Mouse (Mus musculus): ENCODE data around the gene Ptprm. TPM values are rescaled to one million over a fixed set of nuclear protein-coding genes. Genes with fewer than 3 reads are reported as not detected.

The Ptprm gene
- total and polyA plus RNA-seq, 3 experiments, result not detected

DNA sequence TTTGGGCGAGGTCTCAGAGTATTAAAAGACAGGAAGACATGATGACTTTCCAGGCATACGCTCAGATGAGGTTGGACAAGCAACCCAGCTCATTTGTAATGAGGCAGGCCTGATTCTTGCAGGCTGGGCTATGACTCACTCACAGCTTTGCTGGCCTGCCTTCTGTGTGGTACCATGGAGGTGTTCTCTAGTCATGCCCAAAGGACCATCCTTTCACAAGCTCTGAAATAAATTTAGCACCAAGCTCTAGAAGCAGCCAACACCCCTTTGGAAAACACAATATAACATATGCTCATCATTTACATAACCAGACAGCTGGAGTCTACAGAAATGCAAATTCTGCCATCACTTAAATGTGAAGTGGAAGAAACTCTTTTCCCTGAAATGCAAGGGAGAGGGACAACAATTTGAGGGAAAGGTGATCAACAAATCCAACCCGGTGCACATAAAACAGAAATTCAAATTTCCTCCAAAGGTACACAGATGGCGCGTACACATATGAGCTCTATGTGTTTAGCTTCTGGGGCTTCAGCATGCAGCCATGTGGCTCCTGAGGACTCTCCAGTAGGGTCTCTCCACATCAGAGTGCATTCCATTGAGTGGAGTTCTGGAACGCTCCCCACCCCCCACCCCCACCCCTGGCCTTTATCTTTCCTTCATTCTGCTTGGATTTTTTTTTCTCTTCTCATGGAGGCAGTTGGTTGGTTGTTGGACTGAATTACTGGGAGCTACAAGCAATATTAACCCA lies 342.2 kb downstream of the Ptprm start:
- DNase-seq (ENCODE audit: low read depth, low spot score), result no peak
- Histone ChIP-seq H3K79me2 (ENCODE audit: control insufficient read depth, insufficient read depth, low read length, poor library complexity) (no peaks in the 10 kb centered on the region), H3K4me1 (ENCODE audit: control insufficient read depth in 1 of 2, insufficient read depth in 2 of 2, low read length in 2 of 2) (no peaks in the 10 kb centered on the region), H3K27ac (ENCODE audit: control insufficient read depth, low read depth, low read length) (no peak overlapping the region), H3K27me3 (ENCODE audit: control insufficient read depth in 1 of 2, insufficient read depth in 2 of 2, low read length in 2 of 2) (no peaks in the 10 kb centered on the region), H3K9me3 (replicated peaks; ENCODE audit: insufficient read depth, low read length) (no peaks in the 10 kb centered on the region), H3K9ac (ENCODE audit: control insufficient read depth, low read depth, low read length, poor library complexity, severe bottlenecking) (no peak overlapping the region), H3K36me3 (ENCODE audit: control insufficient read depth in 1 of 2, insufficient read depth in 2 of 2, low read length in 2 of 2) (no peaks in the 10 kb centered on the region), H3K4me3 (ENCODE audit: control insufficient read depth in 1 of 2, insufficient read depth in 1 of 2, low read depth in 2 of 2, low read length in 2 of 2) (no peak overlapping the region)
- TF ChIP-seq NELFE (IDR thresholded peaks at IDR 0.05; ENCODE audit: low read depth, low read length) (no peak), BHLHE40 (IDR thresholded peaks at IDR 0.05; ENCODE audit: borderline replicate concordance, low read depth, low read length) (no peak), MXI1 (IDR thresholded peaks at IDR 0.05; ENCODE audit: low read depth, low read length) (no peak), JUND (IDR thresholded peaks at IDR 0.05; ENCODE audit: low read depth, low read length) (no peak), ETS1 (IDR thresholded peaks at IDR 0.05; ENCODE audit: low read depth, low read length) (no peak), ZNF384 (IDR thresholded peaks at IDR 0.05; ENCODE audit: low read depth, low read length) (no peak), GATA1 (IDR thresholded peaks at IDR 0.05; ENCODE audit: low read depth, low read length) (no peak), UBTF (IDR thresholded peaks at IDR 0.05; ENCODE audit: borderline replicate concordance, insufficient read depth, low read depth, low read length) (no peak), E2F4 (IDR thresholded peaks at IDR 0.05; ENCODE audit: borderline replicate concordance, low read depth, low read length) (no peak), TAL1 (IDR thresholded peaks at IDR 0.05; ENCODE audit: low read length) (no peak), CHD1 (IDR thresholded peaks at IDR 0.05; ENCODE audit: low read depth, low read length) (no peak), POLR2AphosphoS5 (IDR thresholded peaks at IDR 0.05; ENCODE audit: borderline replicate concordance, low read depth, low read length) (no peak), ZC3H11A (IDR thresholded peaks at IDR 0.05; ENCODE audit: low read depth, low read length) (no peak), ZKSCAN1 (IDR thresholded peaks at IDR 0.05; ENCODE audit: low read depth, low read length) (no peak), MAZ (IDR thresholded peaks at IDR 0.05; ENCODE audit: low read depth, low read length) (no peak), CHD2 (IDR thresholded peaks at IDR 0.05; ENCODE audit: low read length) (no peak), TBP (IDR thresholded peaks at IDR 0.05; ENCODE audit: low read depth, low read length) (no peak), ELF1 (IDR thresholded peaks at IDR 0.05; ENCODE audit: low read depth, low read length) (no peak), MAFK (IDR thresholded peaks at IDR 0.05; ENCODE audit: borderline replicate concordance, low read depth, low read length) (no peak)

DNA sequence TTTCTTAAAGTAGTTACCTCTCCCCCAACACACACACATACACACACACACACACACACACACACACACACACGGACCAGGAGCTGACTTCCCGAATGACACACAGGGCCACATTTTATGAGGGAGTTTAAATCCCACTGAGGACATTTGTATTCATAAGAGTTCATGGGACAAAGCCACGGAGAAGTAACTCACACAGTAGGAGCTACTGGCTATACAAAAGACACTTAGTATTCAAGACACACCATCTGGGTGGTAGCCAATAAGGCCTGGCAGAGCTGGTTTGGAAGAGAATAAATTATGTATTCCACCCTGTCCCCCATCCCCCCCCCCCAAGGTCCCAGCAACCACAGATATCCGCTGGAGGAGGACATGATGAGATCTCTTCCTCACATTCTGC lies 344.1 kb downstream of the Ptprm start:
- Histone ChIP-seq H3K36me3 (ENCODE audit: control insufficient read depth in 1 of 2, insufficient read depth in 2 of 2, low read length in 2 of 2) (no peaks in the 10 kb centered on the region), H3K27ac (ENCODE audit: control insufficient read depth, low read depth, low read length) (no peak overlapping the region), H3K79me2 (ENCODE audit: control insufficient read depth, insufficient read depth, low read length, poor library complexity) (no peaks in the 10 kb centered on the region), H3K27me3 (ENCODE audit: control insufficient read depth in 1 of 2, insufficient read depth in 2 of 2, low read length in 2 of 2) (no peaks in the 10 kb centered on the region), H3K9me3 (replicated peaks; ENCODE audit: insufficient read depth, low read length) (no peaks in the 10 kb centered on the region), H3K9ac (ENCODE audit: control insufficient read depth, low read depth, low read length, poor library complexity, severe bottlenecking) (no peak overlapping the region), H3K4me3 (ENCODE audit: control insufficient read depth in 1 of 2, insufficient read depth in 1 of 2, low read depth in 2 of 2, low read length in 2 of 2) (no peak overlapping the region), H3K4me1 (ENCODE audit: control insufficient read depth in 1 of 2, insufficient read depth in 2 of 2, low read length in 2 of 2) (no peaks in the 10 kb centered on the region)
- DNase-seq (ENCODE audit: low read depth, low spot score), result no peak
- no peak for TF ChIP-seq GABPA (IDR thresholded peaks at IDR 0.05; ENCODE audit: low read depth, low read length)
- TF ChIP-seq CHD2 (IDR thresholded peaks at IDR 0.05; ENCODE audit: low read length), result no peak
- TF ChIP-seq POLR2A (IDR thresholded peaks at IDR 0.05; ENCODE audit: control insufficient read depth in 1 of 2, insufficient read depth in 1 of 2, low read depth in 1 of 2, low read length in 2 of 2, poor library complexity in 1 of 2), result no peak
- no peak for TF ChIP-seq MXI1 (IDR thresholded peaks at IDR 0.05; ENCODE audit: low read depth, low read length)
- no peak for TF ChIP-seq GATA1 (IDR thresholded peaks at IDR 0.05; ENCODE audit: low read depth, low read length)
- no peak for TF ChIP-seq KAT2A (conservative IDR thresholded peaks at IDR 0.05; ENCODE audit: low read depth, low read length)
- no peak for TF ChIP-seq TBP (IDR thresholded peaks at IDR 0.05; ENCODE audit: low read depth, low read length)
- no peak for TF ChIP-seq UBTF (IDR thresholded peaks at IDR 0.05; ENCODE audit: borderline replicate concordance, insufficient read depth, low read depth, low read length)
- TF ChIP-seq MYB (IDR thresholded peaks at IDR 0.05; ENCODE audit: low read depth, low read length), result no peak
- TF ChIP-seq POLR2AphosphoS2 (IDR thresholded peaks at IDR 0.05; ENCODE audit: low read length), result no peak
- TF ChIP-seq MAX (IDR thresholded peaks at IDR 0.05; ENCODE audit: low read length), result no peak
- no peak for TF ChIP-seq ELF1 (IDR thresholded peaks at IDR 0.05; ENCODE audit: low read depth, low read length)
- no peak for TF ChIP-seq USF2 (IDR thresholded peaks at IDR 0.05; ENCODE audit: borderline replicate concordance in 1 of 2, insufficient read depth in 1 of 2, low read depth in 1 of 2, low read length in 2 of 2)
- TF ChIP-seq USF1 (IDR thresholded peaks at IDR 0.05; ENCODE audit: low read depth, low read length), result no peak
- TF ChIP-seq RCOR1 (IDR thresholded peaks at IDR 0.05; ENCODE audit: low read depth, low read length), result no peak
